Mouse (Mus musculus): Measurements from ENCODE around the gene Cacna1e. TPM values are rescaled to one million over a fixed set of nuclear protein-coding genes. Genes with fewer than 3 reads are reported as not detected.

The Cacna1e gene
- polyA plus RNA-seq, 1 experiment: 0.55 TPM

GRCm38 (mm10) chr1:154511736-154512135, 372.6 kb downstream of the Cacna1e start:
- DNase-seq (ENCODE audit: low read depth): no peak

- DNase-seq (ENCODE audit: low read depth): no peak
Observed at GRCm38 (mm10) chr1:154504005-154504404, 380.3 kb downstream of the Cacna1e start.

DNA sequence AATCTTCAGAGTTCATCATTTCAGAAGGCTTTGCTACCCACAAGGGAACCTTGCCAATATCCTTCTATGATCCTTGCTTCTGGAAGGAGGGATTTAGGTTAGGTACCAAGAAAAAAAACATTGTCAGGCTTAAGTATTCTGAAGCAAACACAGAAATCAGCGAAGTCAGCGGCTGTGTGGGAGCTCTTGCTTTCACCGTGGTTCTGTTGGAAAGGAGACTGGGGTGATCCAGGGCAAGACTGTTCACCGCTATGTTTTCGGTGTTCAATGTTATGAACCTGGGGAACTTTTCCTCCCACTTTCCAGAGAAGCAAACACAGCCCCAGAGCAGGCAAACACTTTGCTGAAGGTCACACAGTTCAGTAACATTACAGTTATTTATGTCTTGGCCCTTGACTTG, 383.4 kb downstream of the Cacna1e start:
- no peak for DNase-seq (ENCODE audit: low read depth)

DNA sequence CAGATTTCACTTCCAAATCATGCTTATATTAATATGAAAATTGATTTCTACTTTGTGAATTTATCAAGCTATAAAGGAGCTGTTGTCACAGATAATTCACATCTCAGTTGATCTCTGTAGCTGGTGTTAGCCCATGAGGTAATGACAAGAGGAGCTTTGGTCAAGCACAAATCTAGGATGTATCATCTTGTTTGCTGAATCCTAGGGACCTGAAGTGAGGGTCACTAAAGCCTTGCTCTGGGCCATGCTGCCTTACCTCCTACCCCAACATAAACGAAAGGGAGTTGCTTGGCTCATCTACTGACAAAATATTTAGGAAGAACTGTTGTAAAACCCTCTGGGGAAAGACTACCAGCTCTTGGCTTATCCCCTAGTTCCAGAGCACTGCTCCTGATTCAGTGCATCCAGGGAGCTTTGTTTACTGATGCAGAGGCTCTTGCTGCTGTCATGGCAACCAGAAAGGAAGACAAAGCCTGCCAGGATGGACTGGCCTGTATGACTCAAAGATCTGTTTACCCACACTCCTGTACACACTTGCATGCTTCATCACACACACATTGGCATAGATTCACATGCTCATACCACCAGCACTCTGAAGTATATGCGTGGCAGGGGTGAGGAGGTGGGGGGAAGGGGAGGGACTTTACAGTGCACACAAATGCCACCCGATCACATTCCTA, 384.0 kb downstream of the Cacna1e start:
- no peak for DNase-seq (ENCODE audit: low read depth)

DNA sequence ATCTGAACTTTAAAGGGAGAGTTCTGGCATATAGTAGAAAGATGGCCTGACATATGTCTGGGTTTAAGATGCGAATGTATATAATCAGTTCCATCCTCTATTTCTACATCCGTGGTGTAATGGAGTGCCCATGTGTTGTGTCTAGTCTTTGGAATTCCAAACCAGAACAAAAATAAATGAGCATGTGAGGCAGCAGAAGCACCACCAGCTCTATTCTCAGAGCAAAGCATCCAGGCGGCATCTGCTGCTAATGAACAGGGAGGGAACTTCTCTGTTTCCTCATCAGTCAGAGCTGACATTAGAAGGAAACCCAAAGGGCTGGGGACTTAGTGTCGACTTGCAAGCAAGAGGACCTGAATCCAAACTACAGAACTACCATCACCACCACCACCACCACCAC, 385.5 kb downstream of the Cacna1e start:
- no peak for DNase-seq (ENCODE audit: low read depth)

- DNase-seq (ENCODE audit: low read depth): no peak
Observed at GRCm38 (mm10) chr1:154491071-154491470, 393.2 kb downstream of the Cacna1e start.

GRCm38 (mm10) chr1:154476671-154477070, 407.6 kb downstream of the Cacna1e start:
- no peak for DNase-seq (ENCODE audit: low read depth)

GRCm38 (mm10) chr1:154475706-154476105, 408.6 kb downstream of the Cacna1e start:
- no peak for DNase-seq (ENCODE audit: low read depth)

DNA sequence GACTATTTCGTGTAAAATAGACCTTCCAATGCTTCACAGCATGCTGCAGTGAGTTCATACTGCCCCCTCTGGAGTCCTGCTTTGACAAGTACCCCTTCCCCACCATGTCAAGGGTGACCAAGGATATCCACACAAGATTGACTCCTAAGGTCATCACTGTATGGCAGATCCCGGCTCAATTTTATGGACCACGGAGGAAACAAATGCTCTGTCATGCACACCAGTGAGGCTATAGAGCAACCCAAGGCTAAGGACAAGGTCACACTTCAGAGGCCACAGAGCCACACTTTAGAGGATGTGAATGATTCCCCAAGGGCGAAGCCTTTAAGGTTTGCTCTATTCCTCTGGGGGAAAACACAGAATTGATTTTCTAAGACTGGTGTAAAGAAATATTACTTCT, 410.1 kb downstream of the Cacna1e start:
- no peak for DNase-seq (ENCODE audit: low read depth)

GRCm38 (mm10) chr1:154467265-154467664, 417.0 kb downstream of the Cacna1e start:
- DNase-seq (ENCODE audit: low read depth): no peak

DNA sequence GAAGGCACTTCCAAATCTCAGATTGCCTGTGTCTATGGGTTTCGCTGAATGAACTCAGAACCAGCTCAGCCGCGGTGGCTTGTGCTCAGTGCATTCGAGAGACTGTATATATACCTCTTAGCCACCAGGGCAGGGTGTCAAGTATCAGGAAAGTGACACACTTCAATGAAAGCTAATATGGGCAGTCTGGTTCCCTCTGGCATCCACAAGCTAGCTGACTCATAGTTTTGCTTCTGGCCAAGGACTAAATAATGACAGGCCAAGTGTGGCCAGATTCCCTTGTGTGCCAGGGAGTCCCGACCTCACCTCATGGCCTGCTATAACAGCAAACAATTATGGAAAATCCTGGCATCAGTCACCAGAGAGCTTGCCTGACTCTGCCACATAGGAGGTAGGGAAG, 422.8 kb downstream of the Cacna1e start:
- DNase-seq (ENCODE audit: low read depth): no peak

- DNase-seq (ENCODE audit: low read depth): no peak
Observed at GRCm38 (mm10) chr1:154460067-154460466, 424.2 kb downstream of the Cacna1e start.

- DNase-seq (ENCODE audit: low read depth): no peak
Observed at GRCm38 (mm10) chr1:154458601-154459000, 425.7 kb downstream of the Cacna1e start.

DNA sequence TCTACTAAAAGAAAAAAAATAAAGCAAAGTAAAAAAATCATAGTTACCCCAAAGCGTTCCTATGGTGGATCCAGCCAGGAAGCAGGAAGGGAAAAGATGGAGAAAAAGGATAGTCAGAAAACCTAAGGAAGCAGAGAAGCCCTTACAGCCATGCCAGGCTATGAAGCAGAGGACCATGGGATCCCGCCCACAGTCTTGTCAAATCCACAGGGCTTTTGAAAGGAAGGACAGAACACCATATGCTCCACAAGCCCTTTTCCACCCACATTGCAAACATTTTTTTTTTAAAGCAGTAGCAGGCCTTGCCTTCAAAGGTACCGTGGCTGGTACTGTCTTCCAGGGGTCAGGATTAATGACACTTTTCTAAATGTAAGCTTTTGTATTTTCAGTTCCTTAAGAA, 433.5 kb downstream of the Cacna1e start:
- no peak for DNase-seq (ENCODE audit: low read depth)

GRCm38 (mm10) chr1:154446456-154446855, 437.8 kb downstream of the Cacna1e start:
- no peak for DNase-seq (ENCODE audit: low read depth)

GRCm38 (mm10) chr1:154433520-154433919, 450.8 kb downstream of the Cacna1e start:
- DNase-seq (ENCODE audit: low read depth): no peak

- no peak for DNase-seq (ENCODE audit: low read depth)
Observed at GRCm38 (mm10) chr1:154433112-154433511, 451.2 kb downstream of the Cacna1e start.

DNA sequence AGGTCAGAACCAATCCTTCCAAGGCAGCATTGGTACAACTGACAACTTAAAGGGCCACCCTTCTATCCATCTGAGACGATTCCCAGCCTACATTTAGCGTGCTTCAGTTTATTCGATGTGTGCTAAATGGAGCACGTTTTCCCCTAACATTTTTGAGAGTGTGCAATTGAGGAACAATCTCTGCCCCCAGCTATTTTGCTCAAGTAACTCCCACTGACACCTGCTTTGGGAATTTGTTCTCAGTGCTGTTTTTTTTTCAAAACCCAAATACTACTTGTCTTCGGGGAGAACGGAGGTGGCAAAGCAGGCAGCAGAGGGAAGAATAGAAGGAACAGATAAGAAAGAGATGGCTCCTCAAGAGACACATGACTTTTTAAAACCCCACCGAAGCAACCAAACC, 456.0 kb downstream of the Cacna1e start:
- no peak for DNase-seq (ENCODE audit: low read depth)

GRCm38 (mm10) chr1:154418278-154418677, 466.0 kb downstream of the Cacna1e start:
- DNase-seq (ENCODE audit: low read depth): no peak

- no peak for DNase-seq (ENCODE audit: low read depth)
Observed at GRCm38 (mm10) chr1:154416384-154417155, 467.7 kb downstream of the Cacna1e start.

DNA sequence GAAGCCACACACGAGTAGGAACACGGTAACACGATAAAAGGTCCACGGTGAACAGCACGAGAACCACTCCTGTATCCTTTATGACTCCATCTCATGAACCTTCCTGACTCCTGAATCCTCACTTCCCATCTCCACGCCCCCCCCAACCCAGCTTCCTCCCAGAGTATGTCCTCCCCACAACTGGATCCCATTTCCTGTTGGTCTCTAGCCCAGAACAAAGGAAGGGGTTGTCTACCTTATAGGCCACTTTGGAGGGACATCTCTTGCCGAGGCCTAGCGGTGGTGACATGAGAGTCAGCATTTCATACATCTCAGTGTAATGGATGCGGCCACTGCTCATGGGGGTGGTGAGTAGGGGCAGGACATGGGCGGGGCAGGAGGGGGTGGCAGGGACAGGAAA, 468.5 kb downstream of the Cacna1e start:
- no peak for DNase-seq (ENCODE audit: low read depth)

DNA sequence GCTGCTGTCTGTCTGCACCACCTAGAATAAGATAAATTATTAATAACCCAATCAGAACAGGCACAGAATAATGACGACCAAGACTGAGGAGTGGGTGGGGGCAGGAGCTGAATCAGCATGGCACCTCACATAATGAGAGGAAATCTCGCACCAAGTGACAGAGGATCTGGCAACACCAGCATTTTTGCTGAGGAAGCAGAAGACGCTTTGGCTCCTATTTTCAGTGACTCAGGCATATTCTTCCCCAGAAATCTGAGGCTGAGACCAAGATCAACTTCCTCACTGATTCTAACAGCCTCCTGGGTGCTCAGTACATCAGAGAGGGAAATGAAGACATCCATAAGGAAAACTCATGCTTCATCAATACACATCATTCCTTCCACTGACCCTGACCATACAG, 471.2 kb downstream of the Cacna1e start:
- no peak for DNase-seq (ENCODE audit: low read depth)

GRCm38 (mm10) chr1:154409051-154409450, 475.2 kb downstream of the Cacna1e start:
- no peak for DNase-seq (ENCODE audit: low read depth)

All from gonadal fat pad, adult 2 months (tissue).